Mouse (Mus musculus) central nervous system, embryonic 18 days (tissue): ENCODE measurements around the gene Fas. TPM values are rescaled to one million over a fixed set of nuclear protein-coding genes. Genes with fewer than 3 reads are reported as not detected.

Experiments used
- polyA plus RNA-seq: library from polyadenylated mRNA; depleted of rRNA; stranded (reverse); fragments of >200 nt; gene quantifications from 2 replicates; pipeline ENCODE4 v1.2.3, GENCODE M21; 2012; rRNA removed

Fas gene
- 1.0 and 1.1 TPM in 2 replicates for polyA plus RNA-seq

GRCm38 (mm10) chr19:34289948-34290789 lies at the start of gene Fas:
TSS of gene Fas (plus strand) at chr19:34290666.

GRCm38 (mm10) chr19:34254880-34255681 lies 35.4 kb upstream of the Fas start, which contains the start of gene Acta2:
TSS of gene Acta2 (minus strand) at chr19:34255590.

Other genes with a start within 250 kb of the Fas start
- not detected in 2 replicates for gene Lipn, start 223.3 kb upstream of the Fas start, polyA plus RNA-seq
- 0.03 TPM in 2 replicates for gene Lipm, start 189.7 kb upstream of the Fas start, polyA plus RNA-seq
- gene Ankrd22, start 124.6 kb upstream of the Fas start, polyA plus RNA-seq = not detected in 2 replicates
- gene Stambpl1, start 98.4 kb upstream of the Fas start, polyA plus RNA-seq = 11.6 and 11.9 TPM in 2 replicates
- gene Acta2, start 35.1 kb upstream of the Fas start, polyA plus RNA-seq = 16.1 and 24.2 TPM in 2 replicates
- gene Ch25h, start 184.5 kb downstream of the Fas start, polyA plus RNA-seq = 1.1 and 1.6 TPM in 2 replicates
- gene Lipa, start 236.8 kb downstream of the Fas start, polyA plus RNA-seq = 16.9 and 18.2 TPM in 2 replicates